Mouse (Mus musculus): ENCODE results near the gene Bicc1. TPM values are rescaled to one million over a fixed set of nuclear protein-coding genes. Genes with fewer than 3 reads are reported as not detected.

The Bicc1 gene
- polyA plus RNA-seq, 1 experiment from 2014 or later: 6.4 TPM

DNA sequence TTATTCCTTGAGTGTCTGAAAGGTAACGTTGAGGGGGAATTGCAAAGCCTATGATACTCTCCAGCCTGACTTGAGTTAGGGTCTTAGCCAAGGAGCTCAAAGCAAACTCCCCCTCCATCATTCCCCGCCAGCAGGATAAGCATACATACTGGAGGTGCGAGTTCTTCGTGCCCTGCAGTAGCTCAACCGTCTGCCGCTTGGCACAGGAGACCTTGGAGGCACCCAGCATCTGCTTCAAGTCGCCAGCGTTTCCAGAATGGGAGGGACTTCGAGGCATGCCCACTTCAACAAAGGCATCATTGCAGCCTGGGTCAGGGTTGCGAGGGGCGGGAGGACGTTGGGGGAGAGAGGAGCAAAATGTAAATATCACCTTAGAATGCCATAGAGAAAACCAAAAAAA, 214.4 kb downstream of the Bicc1 start:
- no peak for ATAC-seq

GRCm38 (mm10) chr10:70941623-70942022, 217.9 kb downstream of the Bicc1 start:
- 83% methylated on average over 6 of the region's 6 CpGs for WGBS
- TF ChIP-seq CTCF (IDR thresholded peaks at IDR 0.05; ENCODE audit: low read depth): no peak
- no peaks in the 10 kb centered on the region for H3K36me3 ChIP-seq (ENCODE audit: control insufficient read depth, insufficient read depth)
- no peak overlapping the region for H3K4me3 ChIP-seq (ENCODE audit: low read depth, low read length)
- no peaks in the 10 kb centered on the region for H3K9me3 ChIP-seq (ENCODE audit: control insufficient read depth)
- ATAC-seq: no peak
- no peak overlapping the region for H3K9ac ChIP-seq (ENCODE audit: low read depth, low read length)
- no peak overlapping the region for H3K27ac ChIP-seq (ENCODE audit: low read depth, low read length)
- H3K4me1 ChIP-seq (replicated peaks; ENCODE audit: control insufficient read depth, insufficient read depth, low read length): no peaks in the 10 kb centered on the region
- no peak overlapping the region for H3K4me2 ChIP-seq (replicated peaks; ENCODE audit: low read depth)
- H3K27me3 ChIP-seq (replicated peaks; ENCODE audit: control insufficient read depth, insufficient read depth, low read length): no peaks in the 10 kb centered on the region

More for the DNA sequence above, 214.4 kb downstream of the Bicc1 start:
- Histone ChIP-seq H3K36me3 (ENCODE audit: control insufficient read depth, insufficient read depth) (no peaks in the 10 kb centered on the region), H3K27me3 (replicated peaks; ENCODE audit: control insufficient read depth, insufficient read depth, low read length) (no peaks in the 10 kb centered on the region), H3K9me3 (ENCODE audit: control insufficient read depth) (no peaks in the 10 kb centered on the region), H3K4me3 (ENCODE audit: low read depth, low read length) (no peak overlapping the region), H3K4me1 (replicated peaks; ENCODE audit: control insufficient read depth, insufficient read depth, low read length) (no peaks in the 10 kb centered on the region), H3K4me2 (replicated peaks; ENCODE audit: low read depth) (no peak overlapping the region), H3K27ac (ENCODE audit: low read depth, low read length) (no peak overlapping the region), H3K9ac (ENCODE audit: low read depth, low read length) (no peak overlapping the region)
- 91% methylated on average over 12 of the region's 12 CpGs for WGBS
- no peak for TF ChIP-seq CTCF (IDR thresholded peaks at IDR 0.05; ENCODE audit: low read depth)

DNA sequence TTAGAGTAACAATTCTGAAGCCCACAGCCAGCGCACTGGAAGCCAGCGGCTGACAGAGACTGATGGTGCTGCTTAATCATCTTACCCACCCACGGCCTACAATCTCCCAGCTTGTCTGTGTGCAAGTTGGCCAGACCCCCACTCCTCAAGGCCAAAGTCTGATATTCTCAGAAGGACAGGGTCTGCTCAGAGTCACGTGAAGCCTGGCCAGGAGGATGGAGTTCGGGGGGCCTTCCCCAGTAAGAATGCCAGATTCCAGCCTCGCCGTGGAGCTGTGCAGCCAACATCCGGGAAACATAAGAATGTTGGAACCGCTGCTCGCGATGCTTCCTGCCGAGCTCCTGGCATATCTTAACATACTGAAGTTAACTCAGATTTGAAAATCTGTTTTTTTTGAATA, 219.7 kb downstream of the Bicc1 start:
- Histone ChIP-seq H3K9ac (ENCODE audit: low read depth, low read length) (no peak overlapping the region), H3K4me1 (replicated peaks; ENCODE audit: control insufficient read depth, insufficient read depth, low read length) (no peaks in the 10 kb centered on the region), H3K27ac (ENCODE audit: low read depth, low read length) (no peak overlapping the region), H3K27me3 (replicated peaks; ENCODE audit: control insufficient read depth, insufficient read depth, low read length) (no peaks in the 10 kb centered on the region), H3K9me3 (ENCODE audit: control insufficient read depth) (no peaks in the 10 kb centered on the region), H3K4me3 (ENCODE audit: low read depth, low read length) (no peak overlapping the region), H3K36me3 (ENCODE audit: control insufficient read depth, insufficient read depth) (peaks cover 5% of the 10 kb centered on the region; the same call in 1 of the 2 replicates), H3K4me2 (replicated peaks; ENCODE audit: low read depth) (no peak overlapping the region)
- ATAC-seq: no peak
- no peak for TF ChIP-seq CTCF (IDR thresholded peaks at IDR 0.05; ENCODE audit: low read depth)
- WGBS: 59% methylated on average over 12 of the region's 12 CpGs

DNA sequence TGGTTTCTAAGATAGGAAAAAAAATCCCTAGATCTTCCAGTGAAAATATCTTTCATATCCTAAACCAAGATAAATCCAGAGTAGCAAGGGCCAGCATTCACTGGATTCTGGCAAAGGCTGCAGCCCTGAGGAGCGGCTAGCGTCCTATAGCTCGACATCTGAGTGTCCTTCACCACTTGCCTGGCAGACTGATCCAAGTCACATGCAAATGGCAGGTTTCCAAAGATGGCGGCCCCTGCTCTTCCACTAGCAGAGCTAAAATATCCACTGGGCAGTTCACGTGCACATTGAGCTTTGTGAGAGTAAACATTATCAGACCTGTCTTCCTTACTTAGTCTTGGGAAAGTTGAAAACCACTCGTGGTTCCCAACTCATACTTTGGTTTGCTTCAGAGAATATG, 222.1 kb downstream of the Bicc1 start:
- no peaks in the 10 kb centered on the region for H3K27me3 ChIP-seq (replicated peaks; ENCODE audit: control insufficient read depth, insufficient read depth, low read length)
- H3K9ac ChIP-seq (ENCODE audit: low read depth, low read length): no peak overlapping the region
- H3K4me1 ChIP-seq (replicated peaks; ENCODE audit: control insufficient read depth, insufficient read depth, low read length): no peaks in the 10 kb centered on the region
- no peaks in the 10 kb centered on the region for H3K9me3 ChIP-seq (ENCODE audit: control insufficient read depth)
- H3K4me3 ChIP-seq (ENCODE audit: low read depth, low read length): no peak overlapping the region
- H3K36me3 ChIP-seq (ENCODE audit: control insufficient read depth, insufficient read depth): peaks cover 5% of the 10 kb centered on the region; the same call in 1 of the 2 replicates
- ATAC-seq: no peak
- no peak overlapping the region for H3K4me2 ChIP-seq (replicated peaks; ENCODE audit: low read depth)
- no peak overlapping the region for H3K27ac ChIP-seq (ENCODE audit: low read depth, low read length)
- TF ChIP-seq CTCF (IDR thresholded peaks at IDR 0.05; ENCODE audit: low read depth): no peak
- 83% methylated on average over 6 of the region's 6 CpGs for WGBS

DNA sequence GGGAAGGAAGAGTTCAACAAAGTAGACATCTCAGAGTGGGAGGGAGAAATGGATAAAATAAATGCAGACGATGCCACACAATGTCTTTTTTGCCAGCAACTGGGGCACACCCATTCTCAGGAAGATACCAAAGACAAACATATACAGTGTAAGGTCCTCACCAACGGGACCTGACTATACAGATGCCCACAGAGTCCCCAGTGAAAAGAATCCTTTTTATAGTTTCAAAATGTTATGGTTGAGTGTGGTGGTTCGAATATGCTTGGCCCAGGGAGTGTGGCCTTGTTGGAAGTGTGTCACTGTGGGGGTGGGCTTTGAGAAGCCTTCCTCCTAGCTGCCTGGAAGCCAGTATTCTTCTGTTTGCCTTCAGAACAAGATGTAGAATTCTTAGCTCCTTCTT, 223.5 kb downstream of the Bicc1 start:
- TF ChIP-seq CTCF (IDR thresholded peaks at IDR 0.05; ENCODE audit: low read depth): no peak
- Histone ChIP-seq H3K9ac (ENCODE audit: low read depth, low read length) (no peak overlapping the region), H3K9me3 (ENCODE audit: control insufficient read depth) (no peaks in the 10 kb centered on the region), H3K4me3 (ENCODE audit: low read depth, low read length) (no peak overlapping the region), H3K4me1 (replicated peaks; ENCODE audit: control insufficient read depth, insufficient read depth, low read length) (no peaks in the 10 kb centered on the region), H3K4me2 (replicated peaks; ENCODE audit: low read depth) (no peak overlapping the region), H3K27ac (ENCODE audit: low read depth, low read length) (no peak overlapping the region), H3K27me3 (replicated peaks; ENCODE audit: control insufficient read depth, insufficient read depth, low read length) (no peaks in the 10 kb centered on the region), H3K36me3 (ENCODE audit: control insufficient read depth, insufficient read depth) (peaks cover 5% of the 10 kb centered on the region; the same call in 1 of the 2 replicates)
- no peak for ATAC-seq
- 82% methylated on average over 3 of the region's 3 CpGs for WGBS

GRCm38 (mm10) chr10:70926126-70926525, 233.4 kb downstream of the Bicc1 start:
- Histone ChIP-seq H3K9ac (ENCODE audit: low read depth, low read length) (no peak overlapping the region), H3K36me3 (ENCODE audit: control insufficient read depth, insufficient read depth) (no peaks in the 10 kb centered on the region), H3K4me2 (replicated peaks; ENCODE audit: low read depth) (no peak overlapping the region), H3K9me3 (ENCODE audit: control insufficient read depth) (no peaks in the 10 kb centered on the region), H3K4me3 (ENCODE audit: low read depth, low read length) (no peak overlapping the region), H3K27ac (ENCODE audit: low read depth, low read length) (no peak overlapping the region), H3K27me3 (replicated peaks; ENCODE audit: control insufficient read depth, insufficient read depth, low read length) (no peaks in the 10 kb centered on the region), H3K4me1 (replicated peaks; ENCODE audit: control insufficient read depth, insufficient read depth, low read length) (no peaks in the 10 kb centered on the region)
- 90% methylated on average over 4 of the region's 4 CpGs for WGBS
- ATAC-seq: no peak
- no peak for TF ChIP-seq CTCF (IDR thresholded peaks at IDR 0.05; ENCODE audit: low read depth)

DNA sequence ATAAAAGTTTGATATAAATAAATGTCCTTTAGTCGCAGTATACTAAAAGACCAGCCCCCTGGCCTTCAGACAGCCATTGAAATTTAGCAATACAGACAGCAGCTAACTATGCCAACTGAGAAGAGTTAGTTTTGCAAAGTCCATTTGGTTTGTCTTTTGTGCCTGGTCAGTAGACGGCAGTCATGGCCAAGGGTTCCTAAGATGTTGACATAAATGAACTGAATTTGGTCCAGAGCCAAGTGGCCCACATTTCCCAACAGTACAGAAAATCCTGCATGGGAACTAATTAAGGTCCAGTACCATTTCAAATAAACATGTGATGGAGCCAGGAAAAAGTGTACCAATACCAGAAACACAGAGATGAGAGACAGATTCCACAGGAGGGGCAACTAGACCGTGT, 235.2 kb downstream of the Bicc1 start:
- H3K27me3 ChIP-seq (replicated peaks; ENCODE audit: control insufficient read depth, insufficient read depth, low read length): no peaks in the 10 kb centered on the region
- H3K4me1 ChIP-seq (replicated peaks; ENCODE audit: control insufficient read depth, insufficient read depth, low read length): no peaks in the 10 kb centered on the region
- H3K9ac ChIP-seq (ENCODE audit: low read depth, low read length): no peak overlapping the region
- H3K9me3 ChIP-seq (ENCODE audit: control insufficient read depth): no peaks in the 10 kb centered on the region
- WGBS: 71% methylated on average over 3 of the region's 3 CpGs
- no peaks in the 10 kb centered on the region for H3K36me3 ChIP-seq (ENCODE audit: control insufficient read depth, insufficient read depth)
- no peak for TF ChIP-seq CTCF (IDR thresholded peaks at IDR 0.05; ENCODE audit: low read depth)
- H3K27ac ChIP-seq (ENCODE audit: low read depth, low read length): no peak overlapping the region
- no peak overlapping the region for H3K4me2 ChIP-seq (replicated peaks; ENCODE audit: low read depth)
- no peak for ATAC-seq
- H3K4me3 ChIP-seq (ENCODE audit: low read depth, low read length): no peak overlapping the region

Measured in intestine, postnatal 0 days (tissue).